Mouse (Mus musculus): Measurements from ENCODE around the gene Hist1h2bn.

DNA sequence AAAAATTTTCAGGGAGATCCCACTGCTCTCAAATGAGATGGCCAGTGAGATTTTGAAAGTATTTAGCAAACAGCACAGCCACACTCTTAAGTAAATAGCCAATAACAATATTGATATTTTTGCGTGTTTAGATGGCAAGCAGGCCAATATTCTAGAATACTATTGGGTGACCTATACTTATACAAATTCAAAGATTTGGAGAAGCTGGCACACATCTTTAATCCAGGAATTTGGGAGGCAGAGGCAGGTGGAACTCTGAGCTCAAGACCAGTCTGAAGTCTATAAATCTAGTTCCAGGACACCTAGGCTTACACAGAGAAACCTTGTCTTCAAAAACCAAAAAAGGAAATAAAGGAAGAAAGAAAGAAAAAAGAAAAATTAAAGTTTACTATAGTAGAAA, 27.7 kb downstream of the Hist1h2bn start:
- no peak for TF ChIP-seq CTCF (IDR thresholded peaks at IDR 0.05)
- TF ChIP-seq EP300 (IDR thresholded peaks at IDR 0.05): no peak
